Mouse (Mus musculus) cerebellum, adult 8-10 months (tissue): ENCODE results near the gene Clec2e.
"Not testable (repeated sequence)": the region's sequence is repeated elsewhere in the genome, so short reads cannot be mapped to it uniquely, and the experiment has no call there.

Experiments
- DNase-seq: peaks from one replicate; pipeline ENCODE4 v3.0.0; 2022

Gene Clec2e

DNA sequence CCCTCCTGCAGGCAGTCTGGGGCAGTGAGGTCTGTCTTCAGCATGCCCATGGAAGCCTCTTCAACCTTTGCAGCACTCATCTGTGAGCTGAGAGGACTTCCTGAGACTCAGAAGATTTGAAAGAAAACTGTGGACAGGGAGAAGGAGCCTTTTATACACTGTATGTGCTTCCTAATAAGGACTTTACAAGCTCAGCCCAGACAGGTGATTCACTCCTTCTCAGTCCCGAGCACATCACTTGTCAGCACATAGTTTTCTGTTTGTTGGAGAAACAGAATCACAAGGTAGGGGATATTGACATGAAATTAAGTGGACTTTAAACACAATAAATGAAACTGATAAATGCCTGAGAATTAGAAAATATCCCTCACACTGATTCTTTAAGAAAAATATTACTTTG, at the start of gene Clec2e:
Gene Clec2e, minus strand, starts transcription at position 120 of the 400 bp plus-strand sequence.
- not testable (repeated sequence) for DNase-seq

DNA sequence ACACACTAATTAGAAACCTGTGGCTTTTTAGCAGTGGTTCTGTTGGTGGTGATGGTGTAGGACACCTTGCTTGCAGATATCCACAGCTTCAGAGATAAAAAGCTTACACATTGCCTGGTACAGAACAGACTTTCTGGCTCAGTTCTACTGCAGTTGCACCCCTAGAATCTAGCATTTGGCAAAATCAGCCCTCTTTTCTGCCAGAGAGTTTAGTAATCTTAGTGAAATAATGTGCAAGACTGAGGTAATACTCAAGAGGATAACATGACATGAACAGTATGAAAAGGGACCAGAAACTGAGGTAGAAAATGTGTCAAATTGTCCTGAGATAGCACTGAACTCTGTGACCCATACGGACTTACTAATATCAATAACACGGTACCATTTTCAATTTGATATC, 46.1 kb upstream of the Clec2e start:
- DNase-seq = no peak

DNA sequence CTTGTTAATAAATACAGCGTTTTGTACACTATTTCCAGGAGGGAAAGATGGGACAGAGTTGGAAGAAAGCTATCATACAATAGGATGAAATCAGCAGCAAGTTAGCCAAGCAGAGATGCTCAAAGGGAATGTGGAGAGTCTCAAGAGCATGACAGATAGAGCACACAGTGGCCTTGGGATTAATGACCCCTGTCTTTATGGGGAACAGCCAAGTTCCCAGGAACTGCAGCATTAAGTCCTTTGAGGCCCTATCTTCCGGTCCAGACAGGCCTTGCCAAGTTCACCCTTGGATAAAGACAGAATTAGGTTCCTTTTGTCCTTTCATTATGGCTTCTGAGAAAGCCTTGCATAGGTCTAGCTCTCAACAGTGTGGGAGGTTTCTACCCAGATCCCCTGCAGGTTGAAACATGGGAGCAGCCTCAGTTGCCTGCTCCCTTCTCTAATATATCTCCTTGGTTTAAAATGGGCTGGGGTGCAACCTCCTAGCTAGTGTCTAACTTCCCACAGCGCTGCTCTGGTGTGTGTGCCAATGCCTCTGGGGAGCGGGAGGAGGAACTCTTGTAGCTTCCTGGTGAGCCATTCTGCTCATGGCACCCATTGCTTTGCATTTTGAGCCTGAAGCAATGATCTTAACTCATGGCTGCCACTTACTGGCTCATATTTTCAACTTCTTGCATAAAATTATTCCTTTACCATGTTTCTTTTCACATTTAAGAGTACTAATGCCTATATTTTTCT, 32.1 kb upstream of the Clec2e start:
- DNase-seq = no peak

DNA sequence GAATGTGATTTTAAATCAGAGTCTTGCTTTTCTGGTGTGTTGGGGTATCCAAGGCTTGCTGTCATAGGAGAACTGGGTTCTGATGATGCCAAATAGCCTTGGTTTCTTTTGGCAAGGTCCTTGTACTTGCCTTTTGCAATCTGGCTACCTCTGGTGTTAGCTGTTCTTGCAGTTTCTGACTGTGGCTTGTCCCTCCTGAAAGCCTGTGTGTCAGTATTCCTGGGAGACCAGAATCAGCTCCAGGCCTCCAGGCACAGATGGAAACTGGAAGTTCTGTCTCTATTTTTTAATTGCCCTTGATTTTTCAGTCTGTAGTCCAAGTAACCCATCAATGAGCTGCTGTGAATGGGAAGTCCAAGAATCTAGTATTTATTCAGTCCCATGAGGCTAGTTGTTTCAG, 26.1 kb upstream of the Clec2e start:
- no peak for DNase-seq

DNA sequence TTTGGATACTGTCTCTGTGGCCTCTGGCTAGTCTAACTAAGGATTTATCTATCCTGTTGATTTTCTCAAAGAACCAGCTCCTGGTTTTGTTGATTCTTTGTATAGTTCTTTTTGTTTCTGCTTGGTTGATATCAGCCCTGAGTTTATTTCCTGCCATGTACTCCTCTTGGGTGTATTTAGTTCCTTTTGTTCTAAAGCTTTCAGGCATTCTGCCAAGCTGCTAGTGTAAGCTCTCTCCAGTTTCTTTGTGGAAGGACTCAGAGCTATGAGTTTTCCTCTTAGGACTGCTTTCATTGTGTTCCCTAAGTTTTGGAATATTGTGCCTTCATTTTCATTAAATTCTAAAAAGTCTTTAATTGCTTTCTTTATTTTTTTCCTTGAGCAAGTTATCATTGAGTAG, 23.8 kb upstream of the Clec2e start:
- DNase-seq = not testable (repeated sequence)

DNA sequence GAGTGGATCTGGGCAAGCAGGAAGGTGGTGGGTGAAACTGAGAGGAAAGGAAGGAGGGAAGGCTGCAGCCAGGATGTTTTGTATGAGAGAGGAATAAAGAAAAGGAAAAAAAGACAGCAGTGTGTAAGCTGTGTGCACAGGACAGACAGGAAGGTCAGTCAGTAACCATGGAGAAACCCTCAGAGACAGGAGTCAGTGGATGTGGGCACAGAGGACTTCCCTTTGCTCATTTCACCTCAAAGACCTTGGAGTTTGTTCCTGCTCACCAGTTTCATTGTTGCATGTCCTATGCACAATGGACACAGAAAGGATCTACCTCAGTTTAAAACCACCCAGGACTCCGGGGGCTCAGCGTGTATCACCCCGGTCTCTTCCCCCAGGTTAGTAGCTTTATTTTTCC, 15.5 kb upstream of the Clec2e start:
- no peak for DNase-seq

DNA sequence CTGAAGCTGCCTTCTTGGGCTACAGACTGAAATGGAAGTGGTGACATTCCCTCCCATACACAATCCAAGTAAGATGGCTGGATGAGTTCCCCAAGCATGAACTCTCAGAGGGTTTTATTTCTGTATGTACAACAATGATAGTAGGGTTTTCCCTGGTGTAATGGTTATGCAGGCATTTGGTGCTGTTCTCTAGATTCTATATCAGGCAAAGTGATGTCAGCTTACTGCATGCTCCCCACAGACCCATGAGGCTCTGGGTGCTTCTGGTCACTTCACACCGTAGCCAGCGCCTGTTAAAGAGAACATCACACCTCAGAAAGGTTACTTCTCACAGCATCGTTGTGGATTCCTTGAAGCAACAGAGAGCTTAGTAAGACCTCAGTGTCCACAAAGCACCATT, 13.5 kb upstream of the Clec2e start:
- not testable (repeated sequence) for DNase-seq

DNA sequence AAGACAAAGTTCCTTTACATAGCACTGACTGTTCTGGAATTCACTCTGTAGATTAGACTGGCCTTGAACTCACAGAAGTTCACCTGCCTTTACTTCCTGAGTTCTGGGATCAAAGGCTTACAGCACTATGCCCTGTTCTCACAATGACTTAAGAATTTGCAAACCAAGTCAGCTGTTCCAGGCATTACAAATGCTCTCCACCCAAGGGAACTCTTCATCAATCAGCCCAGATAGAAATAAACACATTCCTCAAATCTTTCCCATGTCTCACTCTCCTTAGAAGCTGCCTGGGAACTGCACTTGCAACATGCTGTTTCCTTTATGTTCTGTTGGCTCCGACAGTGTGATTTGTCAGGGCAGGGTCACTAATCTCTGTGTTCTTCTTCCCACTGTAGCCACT, 13.1 kb upstream of the Clec2e start:
- DNase-seq = no peak

DNA sequence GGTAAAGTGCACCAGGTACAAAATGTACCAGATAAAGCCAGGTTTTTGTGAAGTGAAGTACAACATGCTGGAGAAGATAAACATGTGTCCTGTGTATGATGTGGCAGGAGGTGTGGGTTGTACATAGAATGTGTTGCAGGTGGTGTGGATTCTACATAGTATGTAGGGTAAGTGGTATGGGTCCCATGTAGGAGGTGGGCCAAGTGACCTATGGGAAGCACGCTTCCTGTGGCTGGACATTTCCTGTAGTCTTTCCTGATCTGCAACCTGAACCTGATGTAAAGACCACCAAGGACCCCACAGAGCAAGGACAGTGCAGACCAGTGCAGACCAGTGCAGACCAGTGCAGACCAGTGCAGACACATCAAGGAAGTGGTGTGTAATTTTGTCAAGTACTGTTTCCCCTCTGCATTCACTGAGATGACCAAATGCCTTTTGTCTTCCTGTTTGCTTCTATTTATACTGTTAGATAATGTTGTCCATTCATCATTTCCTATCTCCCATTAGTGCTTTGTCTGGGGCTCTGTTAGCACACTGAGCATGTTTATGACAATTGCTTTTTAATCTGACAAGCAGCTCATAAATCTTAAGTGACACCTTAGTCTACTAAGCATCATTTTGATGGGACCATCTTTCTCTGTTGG, 12.4 kb upstream of the Clec2e start:
- no peak for DNase-seq

DNA sequence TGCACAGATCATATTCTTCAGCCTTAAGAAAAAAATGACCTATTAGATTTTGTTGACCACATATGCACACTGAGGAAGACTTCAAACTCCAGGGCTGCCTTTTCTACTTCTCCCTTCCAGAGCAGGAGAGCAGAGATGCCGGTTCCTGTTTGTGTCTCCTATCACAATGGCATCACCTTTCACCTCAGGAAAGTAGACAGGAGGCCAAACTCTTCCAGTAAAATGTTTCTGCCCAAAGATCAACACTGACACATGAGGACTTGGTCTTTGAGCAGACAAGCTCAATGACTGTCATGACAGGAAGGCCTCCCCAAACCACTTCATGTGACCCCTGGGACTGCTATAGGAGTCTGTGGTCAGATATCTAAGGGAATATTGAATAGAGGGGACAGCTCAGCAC, 11.8 kb upstream of the Clec2e start:
- no peak for DNase-seq

DNA sequence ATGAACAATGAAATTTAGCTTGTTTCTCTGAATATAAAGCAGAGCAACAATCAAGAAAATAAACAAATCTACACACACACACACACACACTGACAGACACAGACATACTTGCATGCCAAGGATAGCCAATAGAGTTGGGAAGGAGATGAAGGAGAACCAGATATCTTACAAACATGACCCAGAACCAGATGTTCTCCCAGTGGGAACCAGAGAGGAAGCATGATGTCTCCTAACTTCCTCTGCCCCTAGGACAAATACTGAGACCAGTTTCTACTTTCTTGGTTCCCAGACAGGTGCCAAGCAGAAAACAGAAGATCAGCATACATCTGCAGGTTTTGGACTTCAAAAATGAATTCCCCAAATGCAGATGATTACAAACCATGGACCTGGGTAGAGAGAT, 7.2 kb upstream of the Clec2e start:
- DNase-seq = no peak

DNA sequence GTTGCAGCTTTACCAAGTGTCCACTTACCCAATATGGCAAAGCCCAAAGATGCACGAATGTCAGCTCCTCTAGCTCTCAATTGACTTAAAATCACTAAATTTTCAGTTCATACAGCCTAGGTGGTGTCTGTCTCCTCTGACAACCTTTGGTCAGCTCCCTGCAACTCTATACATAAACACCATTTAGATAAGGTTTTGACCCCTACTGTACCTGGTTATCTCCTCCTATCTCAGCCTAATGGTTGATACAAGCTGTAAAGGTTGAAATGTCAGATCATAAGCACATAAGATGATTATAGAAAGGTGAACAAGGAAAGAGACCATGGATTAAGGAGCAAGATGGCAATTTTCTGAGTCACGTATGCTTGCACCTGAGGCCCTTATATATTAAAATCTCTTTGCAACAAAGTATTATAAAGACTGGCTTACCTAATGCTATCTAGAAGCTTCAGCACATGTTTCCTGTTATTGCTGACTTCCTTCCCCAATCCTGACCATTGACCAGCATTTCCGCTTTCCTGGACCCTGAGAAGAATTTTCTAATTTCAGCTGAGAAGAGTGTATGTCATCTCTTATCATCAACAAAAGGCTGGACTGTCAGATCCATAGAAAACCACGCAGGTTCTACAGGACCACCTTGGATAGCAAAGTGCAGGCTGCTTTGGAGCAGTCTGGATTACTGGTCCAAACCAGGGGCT, 2.3 kb upstream of the Clec2e start:
- DNase-seq = no peak

DNA sequence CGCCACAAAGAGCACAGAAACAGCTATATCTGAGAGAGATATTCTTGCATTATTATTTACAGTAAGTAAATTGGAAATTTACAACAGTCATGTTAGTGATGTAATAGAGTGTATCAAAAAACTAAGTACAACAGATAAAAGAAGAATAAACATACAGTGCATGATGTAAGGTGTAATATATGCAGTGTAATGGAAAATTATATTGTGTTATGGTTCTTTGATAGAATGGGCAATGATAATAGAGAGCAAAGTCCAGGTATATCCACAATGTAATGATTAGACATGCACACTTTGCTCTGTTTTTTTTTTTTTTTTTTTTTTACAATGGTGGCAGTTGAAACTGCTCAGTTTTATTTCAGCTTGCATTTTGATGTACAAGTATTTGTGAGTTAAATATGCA, 891 bp upstream of the Clec2e start:
- no peak for DNase-seq

DNA sequence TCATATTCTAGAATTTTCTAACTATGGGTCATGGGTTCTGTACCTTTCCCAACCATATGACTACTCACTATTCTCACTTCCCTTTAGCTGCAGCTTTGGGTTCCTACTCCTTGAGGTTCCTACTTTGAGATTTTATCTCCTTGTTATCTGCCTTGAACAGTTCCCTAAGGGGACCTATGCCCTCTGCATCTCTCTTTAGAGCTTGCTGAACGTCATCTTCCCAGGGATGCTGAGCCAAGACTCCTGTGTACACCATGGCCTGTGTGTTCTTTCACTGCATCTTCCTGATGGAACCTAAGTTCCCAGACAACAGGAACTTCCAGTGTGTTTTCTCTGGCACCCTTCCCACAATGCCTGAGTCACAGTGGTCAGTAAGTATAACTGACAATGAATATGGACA, 2.8 kb downstream of the Clec2e start:
- DNase-seq = no peak

DNA sequence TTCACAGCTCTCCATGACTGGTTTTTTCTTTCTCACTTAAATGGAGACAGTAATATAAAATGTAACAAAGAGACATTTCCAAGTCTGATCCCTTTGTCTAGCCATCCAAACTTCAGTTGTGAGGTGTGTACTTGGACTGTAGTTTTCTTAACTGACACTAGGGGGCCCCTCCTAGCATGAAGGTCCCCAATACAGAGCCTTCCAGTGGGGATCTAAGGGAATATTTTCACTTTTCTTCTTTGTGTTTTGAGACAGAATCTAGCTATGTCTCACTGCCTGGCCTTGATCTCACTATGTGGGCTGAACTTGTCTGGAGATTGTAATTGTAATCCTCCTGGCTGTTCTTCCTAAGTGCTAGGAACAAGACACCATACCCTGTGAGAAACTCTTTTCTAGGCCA, 5.5 kb downstream of the Clec2e start:
- no peak for DNase-seq

DNA sequence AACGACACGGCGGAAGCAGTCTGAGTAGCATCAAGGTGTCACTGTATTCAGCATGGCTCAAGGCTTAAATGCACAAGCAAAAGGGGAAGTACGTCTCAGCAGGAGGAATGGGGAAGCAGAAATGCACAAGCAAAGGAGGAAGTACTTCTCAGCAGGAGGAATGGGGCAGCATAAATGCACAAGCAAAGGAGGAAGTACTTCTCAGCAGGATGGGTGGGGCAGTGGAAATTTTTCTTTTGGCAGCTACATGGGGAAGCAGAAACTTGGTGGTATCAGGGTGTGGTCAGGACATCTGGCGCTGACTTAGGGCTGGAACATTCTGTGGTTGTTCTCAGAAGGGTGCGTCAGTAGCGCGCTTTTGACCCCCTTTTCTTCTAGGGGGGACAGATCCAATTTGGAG, 12.1 kb downstream of the Clec2e start:
- DNase-seq = not testable (repeated sequence)

DNA sequence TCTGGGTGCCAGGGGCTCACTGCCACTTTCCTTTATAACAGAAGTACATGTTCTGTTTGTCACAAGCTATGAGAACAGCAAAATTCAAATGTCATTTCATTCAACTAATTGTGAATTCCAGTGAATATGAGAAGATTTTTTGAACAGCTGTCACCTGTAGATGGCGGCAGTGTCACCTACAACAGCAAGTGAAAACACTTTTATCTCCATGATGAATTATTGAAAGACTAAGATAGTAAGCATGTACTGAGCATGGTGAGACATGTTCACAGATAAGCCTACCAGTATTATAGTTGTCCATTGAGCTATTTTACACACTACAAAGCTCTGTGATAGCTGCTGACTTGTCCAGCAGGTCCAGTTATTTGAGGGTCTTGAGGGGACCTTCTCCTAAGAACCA, 12.6 kb downstream of the Clec2e start:
- no peak for DNase-seq

DNA sequence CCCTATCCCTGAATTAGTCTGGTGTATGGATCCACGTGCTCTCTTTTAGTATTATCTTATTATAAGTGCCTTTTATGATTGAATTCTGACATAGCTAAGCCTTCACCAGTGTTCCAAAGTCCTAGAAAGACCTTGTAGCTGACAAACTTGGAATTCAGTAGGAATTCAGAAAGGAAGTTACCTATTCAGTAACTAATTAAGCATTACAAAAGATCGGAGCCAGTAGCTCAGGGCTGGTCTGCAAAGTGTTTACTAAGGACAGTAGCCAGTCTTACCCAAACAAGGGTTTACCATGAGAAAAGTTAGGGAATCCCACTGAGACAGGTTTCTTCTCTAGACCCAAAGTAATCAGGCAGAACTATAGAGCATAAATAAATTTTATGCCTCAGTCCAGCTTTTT, 14.7 kb downstream of the Clec2e start:
- not testable (repeated sequence) for DNase-seq

DNA sequence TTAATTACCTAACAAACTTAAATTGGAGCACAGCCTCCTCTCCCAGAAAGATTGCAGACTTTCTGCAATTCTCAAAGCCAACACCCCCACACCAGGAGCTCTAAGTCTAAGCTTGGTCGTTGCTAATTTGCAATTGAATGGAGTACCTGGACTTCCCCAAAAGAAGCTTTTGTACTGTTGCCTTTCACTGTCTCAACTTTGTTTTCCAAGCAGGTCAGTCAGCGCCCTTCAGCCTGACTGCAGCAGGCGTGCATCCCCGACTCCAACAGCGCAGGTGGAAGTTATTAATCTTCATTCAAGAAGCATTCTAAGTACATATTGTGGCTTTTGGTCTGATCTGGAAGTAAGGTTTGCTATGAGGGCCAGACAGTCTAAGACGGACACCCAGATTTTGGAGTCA, 15.6 kb downstream of the Clec2e start:
- DNase-seq = no peak

DNA sequence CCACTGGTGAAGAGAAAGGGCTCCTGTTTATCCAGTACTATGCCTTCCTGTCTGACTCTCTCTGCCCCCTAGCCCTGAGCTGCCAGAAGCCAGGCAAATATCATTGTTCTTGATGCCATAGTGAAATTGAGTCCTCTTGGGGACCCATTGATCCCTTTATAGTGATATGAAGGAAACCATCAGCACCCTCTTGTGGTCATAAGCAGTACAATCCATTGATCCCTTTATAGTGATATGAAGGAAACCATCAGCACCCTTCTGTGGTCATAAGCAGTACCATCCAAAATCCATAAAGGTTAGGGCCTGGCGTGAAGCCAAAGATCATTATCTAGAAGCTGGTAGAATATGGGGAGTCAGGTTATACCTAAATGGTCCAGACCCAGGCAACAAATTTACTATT, 33.7 kb downstream of the Clec2e start:
- no peak for DNase-seq

DNA sequence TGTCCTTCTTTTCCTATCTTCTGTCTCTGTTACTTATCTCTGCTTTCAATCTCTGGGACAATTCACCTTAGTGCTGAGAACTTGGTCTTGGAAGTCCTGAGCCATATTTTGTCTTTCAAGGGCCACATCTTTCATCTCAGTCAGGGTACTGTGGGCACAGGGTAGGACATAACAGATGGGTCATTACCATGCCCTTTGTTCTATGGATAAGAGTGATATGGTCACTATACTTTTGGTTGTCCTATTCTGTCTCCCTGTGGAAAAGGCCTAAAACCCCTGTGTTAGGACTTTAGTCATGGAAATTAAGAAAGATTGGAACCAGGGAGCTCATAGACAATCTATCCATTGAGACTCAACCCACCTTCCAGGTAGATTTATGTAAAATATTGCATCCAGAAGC, 34.2 kb downstream of the Clec2e start:
- no peak for DNase-seq

DNA sequence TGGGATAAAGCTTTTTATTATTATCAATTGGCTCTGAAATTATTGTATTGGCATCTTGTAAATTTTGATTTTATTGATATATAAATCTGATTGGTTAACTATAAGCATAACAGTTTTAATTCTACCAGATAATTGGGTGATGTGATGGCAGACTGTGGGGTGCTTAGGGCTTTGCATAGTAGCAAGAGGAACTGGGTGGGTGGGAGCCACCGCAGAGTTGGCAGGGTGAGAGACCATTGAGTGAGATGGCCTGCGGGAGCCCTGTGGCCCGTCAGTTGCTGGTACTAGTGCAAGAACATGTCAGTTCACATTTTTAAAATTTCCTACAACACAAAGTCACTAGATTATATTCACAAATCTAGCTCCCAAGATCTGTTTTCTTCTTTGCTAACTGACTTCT, 34.9 kb downstream of the Clec2e start:
- DNase-seq = no peak

DNA sequence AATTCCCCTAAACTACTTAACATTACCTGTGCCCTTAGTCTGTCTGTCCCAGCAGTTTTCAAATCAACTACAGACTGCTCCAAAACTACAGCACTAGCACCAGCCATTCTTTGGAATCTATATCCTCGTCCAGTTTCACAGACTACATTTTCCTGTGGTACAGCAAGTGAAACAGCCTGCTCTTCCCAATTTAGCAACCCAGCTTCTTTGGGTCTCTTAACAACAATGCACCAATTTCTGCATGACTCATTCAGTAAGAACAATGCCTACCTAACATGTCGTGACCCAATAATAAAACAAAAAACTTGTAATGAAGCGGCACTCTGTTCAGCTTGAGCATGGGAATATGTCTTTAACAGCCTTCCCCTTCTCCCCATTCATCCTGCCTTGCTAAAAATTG, 35.3 kb downstream of the Clec2e start:
- DNase-seq = no peak

DNA sequence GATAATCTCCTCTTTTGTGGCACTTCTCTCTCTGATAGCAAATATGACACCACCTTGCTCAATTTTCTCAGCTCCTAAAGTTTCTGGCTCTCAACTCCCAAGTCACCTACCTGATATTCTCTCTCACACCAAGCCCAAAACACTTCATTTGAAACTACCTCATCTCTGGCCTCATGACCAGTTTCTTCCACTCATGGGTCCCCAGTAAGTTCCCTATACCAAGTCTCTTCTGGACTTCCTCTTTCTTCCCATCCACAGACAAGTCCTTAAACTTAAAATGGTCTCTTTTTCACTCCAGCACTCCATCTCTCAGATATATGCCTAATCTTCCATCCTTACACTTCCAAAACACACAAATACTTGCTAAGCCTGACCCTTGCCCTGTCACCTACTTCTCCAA, 42.7 kb downstream of the Clec2e start:
- no peak for DNase-seq
